Mouse (Mus musculus) thymus, postnatal 25 days (tissue): Measurements from ENCODE around the gene Apol11b.
"Not testable (repeated sequence)": the region's sequence is repeated elsewhere in the genome, so short reads cannot be mapped to it uniquely, and the experiment has no call there.

Source experiments
- DNase-seq: peaks from one replicate; pipeline ENCODE4 v3.0.0; 2022

Gene Apol11b

GRCm38 (mm10) chr15:77643176-77643575, at the start of gene Apol11b:
Apol11b (minus strand) TSS chr15:77643286.
- not testable (repeated sequence) for DNase-seq

- DNase-seq = not testable (repeated sequence)
Measured at GRCm38 (mm10) chr15:77691532-77692311, 48.6 kb upstream of the Apol11b start.

DNA sequence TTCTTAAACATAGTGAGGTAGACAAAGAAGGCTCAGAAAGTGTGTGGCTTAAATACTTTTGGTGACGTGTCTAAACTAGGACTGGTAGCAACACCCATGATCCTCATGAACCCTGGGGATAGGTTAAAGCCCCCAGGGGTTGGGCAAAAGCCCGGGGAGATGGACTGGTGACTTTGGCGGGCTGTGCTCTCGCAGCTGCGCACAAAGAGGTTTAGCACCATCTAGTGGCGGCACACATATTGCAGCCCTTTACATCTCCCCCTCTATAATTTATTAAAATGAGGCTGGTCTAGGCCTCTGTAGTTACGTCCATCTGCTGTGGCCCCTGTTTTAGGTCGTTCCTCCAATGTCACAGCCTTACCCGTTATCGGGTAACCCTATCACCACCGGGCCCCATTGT, 40.9 kb upstream of the Apol11b start:
- peak; percentile 35 for DNase-seq

GRCm38 (mm10) chr15:77674081-77674480, 31.0 kb upstream of the Apol11b start:
- DNase-seq = not testable (repeated sequence)

DNA sequence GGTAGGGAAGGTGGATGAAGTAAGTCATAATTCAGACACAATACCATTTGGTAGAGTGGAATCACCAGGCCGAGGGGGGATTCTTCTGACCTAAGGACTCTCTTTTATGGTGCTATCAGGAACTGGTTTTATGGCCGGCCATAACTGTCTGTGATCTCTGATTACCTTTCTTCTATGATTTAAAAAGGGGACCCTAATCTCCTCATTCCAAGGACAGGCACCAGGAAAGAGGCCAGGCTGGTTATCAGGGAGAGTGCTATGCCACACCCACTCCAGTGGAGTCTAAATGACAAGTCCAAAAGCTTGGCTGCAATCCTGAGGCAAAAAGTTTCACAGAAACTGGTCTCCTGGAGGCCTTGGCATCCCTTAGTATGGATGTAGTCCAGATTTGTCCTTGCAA, 18.8 kb upstream of the Apol11b start:
- DNase-seq = not testable (repeated sequence)

DNA sequence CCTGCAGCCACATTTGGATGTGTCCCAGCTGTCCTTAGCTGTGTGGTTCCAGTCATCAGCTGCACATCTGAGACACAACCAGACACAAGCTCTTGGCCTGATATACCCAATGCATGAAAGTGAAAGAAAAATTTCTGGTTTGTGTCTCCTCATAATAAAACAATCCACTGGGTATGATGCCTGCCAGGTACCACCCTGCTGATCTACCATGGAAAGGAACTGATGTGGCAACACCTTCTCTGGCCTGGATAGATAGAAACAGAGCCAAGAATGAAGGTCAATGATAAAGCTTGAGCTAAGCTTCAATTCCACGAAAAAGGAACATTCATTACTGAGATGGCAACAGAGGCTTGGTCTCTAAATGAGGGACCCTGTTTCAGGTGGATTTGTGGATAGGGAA, 16.7 kb upstream of the Apol11b start:
- DNase-seq = not testable (repeated sequence)

- not testable (repeated sequence) for DNase-seq
Measured at GRCm38 (mm10) chr15:77651143-77651542, 8.1 kb upstream of the Apol11b start.

- not testable (repeated sequence) for DNase-seq
Measured at GRCm38 (mm10) chr15:77629822-77630221, 13.3 kb downstream of the Apol11b start.

GRCm38 (mm10) chr15:77628647-77629046, 14.4 kb downstream of the Apol11b start:
- DNase-seq = not testable (repeated sequence)

DNA sequence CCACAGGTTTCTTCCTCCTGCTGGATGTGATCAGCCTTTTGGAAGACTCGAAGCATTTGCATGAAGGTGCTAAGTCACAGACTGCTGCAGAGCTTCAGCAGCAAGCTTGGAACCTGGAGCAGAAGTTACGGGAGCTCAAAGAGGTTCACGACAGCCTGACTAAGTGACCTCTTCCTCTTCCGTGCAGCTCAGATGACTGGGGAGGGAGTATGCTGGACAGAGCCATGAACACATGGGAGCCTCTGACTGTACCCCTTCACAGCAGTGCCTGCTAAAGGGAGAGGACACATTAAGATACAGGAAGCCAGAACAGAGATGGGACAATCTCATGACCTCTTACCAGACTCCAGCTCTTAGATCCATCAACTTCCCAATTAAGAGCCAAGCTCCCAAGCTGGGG, 16.6 kb downstream of the Apol11b start:
- not testable (repeated sequence) for DNase-seq

DNA sequence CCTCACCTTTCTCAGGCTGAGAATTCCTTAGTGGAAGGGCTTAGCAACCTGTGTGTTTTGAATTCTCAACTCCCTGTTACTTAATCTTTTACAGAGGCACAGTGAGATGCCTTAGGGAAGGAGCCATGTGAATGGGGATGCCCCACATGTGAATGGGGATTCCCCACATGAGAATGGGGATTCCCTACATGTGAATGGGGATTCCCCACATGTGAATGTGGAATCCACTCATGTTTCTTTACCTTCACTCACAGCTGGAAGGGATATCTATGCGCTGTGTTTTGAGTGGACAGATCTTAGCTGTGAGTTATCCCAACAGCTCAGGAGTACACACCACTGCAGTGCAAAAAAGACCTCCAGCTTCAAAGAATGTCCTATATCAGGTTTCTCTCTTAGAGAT, 18.4 kb downstream of the Apol11b start:
- no peak for DNase-seq

- no peak for DNase-seq
Measured at GRCm38 (mm10) chr15:77606069-77606468, 37.0 kb downstream of the Apol11b start.

DNA sequence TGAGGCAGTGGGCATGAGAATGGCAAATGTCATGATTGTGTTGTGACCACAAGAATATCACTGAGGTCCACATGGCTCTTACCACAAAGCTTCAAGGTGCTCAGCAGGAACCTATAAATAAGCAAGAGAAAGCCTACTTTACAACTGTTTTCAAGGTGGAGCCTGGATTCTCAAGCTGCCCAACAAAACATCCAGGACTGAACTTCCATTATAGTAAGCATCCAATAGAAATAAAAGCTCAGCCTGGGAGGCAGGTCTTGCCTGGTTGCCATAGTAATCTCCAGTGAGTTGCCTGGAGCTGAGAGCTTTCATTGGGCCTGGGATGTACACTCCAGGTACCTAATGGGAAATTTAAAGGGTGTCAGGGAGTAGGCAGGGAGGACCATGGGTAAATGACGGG, 44.1 kb downstream of the Apol11b start, which contains the start of gene Gm36245:
Gene Gm36245 (plus strand): TSS at position 301 of the 400 bp plus-strand sequence.
- no peak for DNase-seq

- DNase-seq = no peak
Measured at GRCm38 (mm10) chr15:77598429-77598828, 44.7 kb downstream of the Apol11b start.

DNA sequence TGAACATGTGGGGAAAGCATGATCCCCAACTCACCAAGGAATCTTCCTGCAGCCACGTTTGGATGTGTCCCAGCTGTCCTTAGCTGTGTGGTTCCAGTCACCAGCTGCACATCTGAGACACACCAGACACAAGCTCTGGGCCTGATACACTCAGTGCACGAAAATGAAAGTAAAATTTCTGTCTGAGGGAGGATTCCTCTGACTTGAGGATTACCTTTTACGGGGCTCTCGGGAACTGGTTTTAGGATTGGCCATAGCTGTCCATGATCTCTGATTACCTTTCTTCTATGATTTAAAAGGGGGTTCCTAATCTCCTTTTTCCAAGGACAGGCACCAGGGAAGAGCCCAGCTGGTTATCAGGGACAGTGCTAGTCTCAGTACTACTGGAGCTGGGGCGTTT, 47.1 kb downstream of the Apol11b start, which contains the start of gene Apol10b:
Gene Apol10b (minus strand): TSS at position 165 of the 400 bp plus-strand sequence.
- no peak for DNase-seq

DNA sequence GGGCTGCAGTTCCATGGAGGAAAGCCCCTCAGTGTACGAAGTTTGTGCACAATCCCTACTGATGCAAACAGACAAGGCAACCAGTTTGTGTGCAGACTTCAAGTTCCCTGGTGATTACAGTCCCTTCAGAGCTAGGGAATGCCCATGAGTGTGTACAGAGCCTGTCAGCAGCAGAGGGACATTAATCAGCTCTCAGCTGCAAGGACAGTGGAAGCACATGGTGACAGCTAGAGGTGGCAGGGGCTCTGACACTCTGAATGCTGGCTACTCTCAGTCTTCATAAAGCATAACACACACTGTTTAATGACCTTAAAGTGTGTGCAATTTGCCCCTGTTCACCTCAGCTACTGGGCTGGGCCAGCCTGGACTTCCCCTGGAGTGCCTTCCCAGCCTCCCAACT, 49.5 kb downstream of the Apol11b start:
- DNase-seq = no peak

DNA sequence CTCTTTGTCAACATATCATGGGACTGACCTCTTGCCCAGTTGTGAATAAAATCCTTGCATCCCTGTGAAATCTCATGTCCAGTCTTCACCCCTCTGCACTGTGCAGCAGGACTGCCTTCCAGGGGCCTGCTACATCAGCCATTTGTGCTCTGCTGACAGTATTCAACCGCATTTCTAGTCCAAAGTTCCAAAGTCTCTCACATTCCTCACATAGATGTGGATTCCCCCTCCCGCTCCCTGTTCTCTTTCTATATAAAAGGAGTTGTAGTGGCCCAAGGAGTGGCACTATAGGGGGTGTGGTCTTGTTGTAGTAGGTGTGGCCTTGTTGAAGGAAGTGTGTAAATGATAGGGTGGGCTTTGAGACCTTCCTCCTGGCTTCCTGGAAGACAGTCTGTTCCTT, 52.2 kb downstream of the Apol11b start:
- DNase-seq = no peak

DNA sequence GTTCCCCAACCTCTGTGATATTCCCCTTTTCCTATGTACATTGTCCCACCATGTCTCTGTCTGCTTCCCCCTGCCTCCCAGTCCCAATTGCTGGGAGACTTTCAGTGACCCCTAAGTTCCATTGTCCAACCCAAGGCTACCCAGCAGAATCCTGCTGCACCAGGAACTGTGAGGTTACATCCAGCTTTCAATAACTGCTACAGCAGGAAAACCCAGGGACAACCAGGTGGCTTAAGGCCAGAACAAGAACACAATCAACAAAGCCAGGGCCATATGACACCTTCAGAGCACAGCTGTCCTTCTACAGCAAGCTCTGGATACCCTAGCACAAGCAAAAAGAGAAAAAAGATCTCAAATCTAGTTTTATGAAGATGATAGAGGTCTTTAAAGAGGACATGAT, 54.1 kb downstream of the Apol11b start:
- no peak for DNase-seq

GRCm38 (mm10) chr15:77587026-77587425, 56.1 kb downstream of the Apol11b start:
- no peak for DNase-seq
